Mouse (Mus musculus) erythroblast, embryonic 14.5 days (primary cell): ENCODE results near the gene Irf5.

ENCODE experiments used
- GATA1 ChIP-seq: IDR thresholded peaks from 2 replicates; pipeline ENCODE4 v1.6.1; 2012; ENCODE audit warnings: low read length, inconsistent platforms, mixed read lengths
- TAL1 ChIP-seq: IDR thresholded peaks from 3 replicates; pipeline ENCODE4 v1.6.1; 2012; ENCODE audit warnings: low read length, inconsistent platforms, mixed read lengths

GRCm38 (mm10) chr6:29539502-29539901, 13.1 kb downstream of the Irf5 start:
- TF ChIP-seq GATA1 (no peak), TAL1 (no peak)
